Mouse (Mus musculus): ENCODE measurements around the gene Cdipt. TPM values are rescaled to one million over a fixed set of nuclear protein-coding genes. Genes with fewer than 3 reads are reported as not detected.

The Cdipt gene
- polyA plus RNA-seq, 1 experiment from 2014 or later, result 63.0 TPM

DNA sequence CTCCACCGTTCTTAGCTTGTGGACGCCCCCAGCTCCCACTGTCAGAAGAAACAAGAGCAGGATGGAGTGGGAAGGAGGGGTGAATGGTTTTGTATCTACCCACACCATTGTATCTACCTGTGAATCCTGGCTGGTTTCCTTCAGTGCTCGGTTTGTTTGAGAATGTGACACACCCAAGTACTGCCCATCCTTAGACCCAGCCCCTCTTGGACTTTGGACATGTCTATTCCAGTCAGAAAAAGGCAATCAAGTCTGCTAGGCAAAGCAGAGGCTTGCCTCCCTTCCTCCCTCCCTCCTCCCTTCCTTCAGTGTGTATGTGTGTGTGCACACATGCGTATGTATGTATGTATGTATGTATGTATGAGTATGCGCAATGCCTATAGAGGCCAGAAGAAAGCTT lies 27.9 kb downstream of the Cdipt start:
- 89% methylated on average over 5 of the region's 5 CpGs for WGBS (ENCODE audit: insufficient replicate concordance)
- peaks cover 6% of the 10 kb centered on the region; the same call in 1 of the 2 replicates for H3K4me1 ChIP-seq (ENCODE audit: control insufficient read depth, insufficient read depth, low read length)
- H3K27me3 ChIP-seq (ENCODE audit: control insufficient read depth, insufficient read depth, low read length), result no peaks in the 10 kb centered on the region
- no peak overlapping the region for H3K9ac ChIP-seq (ENCODE audit: low read depth, low read length)
- H3K4me2 ChIP-seq, result no peak overlapping the region
- ATAC-seq (replicated peaks; ENCODE audit: insufficient number of reproducible peaks, low FRiP score, low TSS enrichment), result no peak
- H3K36me3 ChIP-seq (ENCODE audit: control insufficient read depth, insufficient read depth, low read length), result no peaks in the 10 kb centered on the region
- no peaks in the 10 kb centered on the region for H3K9me3 ChIP-seq (replicated peaks; ENCODE audit: control insufficient read depth, low read length)
- H3K4me3 ChIP-seq (ENCODE audit: low read depth, low read length), result no peak overlapping the region
- no peak overlapping the region for H3K27ac ChIP-seq (ENCODE audit: low read depth, low read length)

DNA sequence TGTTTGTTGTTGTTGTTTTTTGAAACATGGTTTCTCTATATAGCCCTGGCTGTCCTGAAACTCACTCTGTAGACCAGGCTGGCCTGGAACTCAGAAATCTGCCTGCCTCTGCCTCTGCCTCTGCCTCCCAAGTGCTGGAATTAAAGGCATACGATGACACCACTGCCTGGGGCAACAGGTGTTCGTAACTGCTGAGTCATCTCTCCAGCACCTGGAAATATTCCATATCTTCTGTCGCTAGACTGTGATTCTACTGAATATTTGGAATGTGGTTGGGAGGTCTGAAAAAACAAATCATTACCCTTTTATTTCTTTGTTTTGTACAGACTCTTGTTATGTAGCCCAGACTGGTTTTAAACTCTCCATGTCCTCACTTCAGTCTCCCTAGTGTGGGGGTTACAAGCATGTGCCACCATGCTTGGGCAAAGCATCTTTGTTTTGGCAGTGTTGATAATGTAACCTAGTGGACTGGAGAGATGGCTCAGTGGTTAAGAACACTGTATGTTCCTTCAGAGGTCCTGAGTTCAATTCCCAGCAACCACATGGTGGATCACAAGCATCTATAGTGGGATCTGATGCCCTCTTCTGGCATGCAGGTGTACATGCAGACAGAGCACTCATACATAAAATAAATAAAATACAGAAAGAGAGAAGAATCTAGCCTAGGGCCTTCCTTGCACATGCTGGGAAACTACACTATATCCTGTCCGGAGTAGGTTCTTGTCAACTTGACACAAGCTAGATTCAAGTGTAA lies 28.6 kb downstream of the Cdipt start:
- no peak overlapping the region for H3K4me3 ChIP-seq (ENCODE audit: low read depth, low read length)
- 81% methylated on average over 4 of the region's 4 CpGs for WGBS (ENCODE audit: insufficient replicate concordance)
- H3K4me2 ChIP-seq, result no peak overlapping the region
- no peaks in the 10 kb centered on the region for H3K9me3 ChIP-seq (replicated peaks; ENCODE audit: control insufficient read depth, low read length)
- peaks cover 9% of the 10 kb centered on the region; the same call in 1 of the 2 replicates for H3K4me1 ChIP-seq (ENCODE audit: control insufficient read depth, insufficient read depth, low read length)
- no peaks in the 10 kb centered on the region for H3K36me3 ChIP-seq (ENCODE audit: control insufficient read depth, insufficient read depth, low read length)
- H3K27me3 ChIP-seq (ENCODE audit: control insufficient read depth, insufficient read depth, low read length), result no peaks in the 10 kb centered on the region
- H3K9ac ChIP-seq (ENCODE audit: low read depth, low read length), result no peak overlapping the region
- ATAC-seq (replicated peaks; ENCODE audit: insufficient number of reproducible peaks, low FRiP score, low TSS enrichment), result no peak
- no peak overlapping the region for H3K27ac ChIP-seq (ENCODE audit: low read depth, low read length)

DNA sequence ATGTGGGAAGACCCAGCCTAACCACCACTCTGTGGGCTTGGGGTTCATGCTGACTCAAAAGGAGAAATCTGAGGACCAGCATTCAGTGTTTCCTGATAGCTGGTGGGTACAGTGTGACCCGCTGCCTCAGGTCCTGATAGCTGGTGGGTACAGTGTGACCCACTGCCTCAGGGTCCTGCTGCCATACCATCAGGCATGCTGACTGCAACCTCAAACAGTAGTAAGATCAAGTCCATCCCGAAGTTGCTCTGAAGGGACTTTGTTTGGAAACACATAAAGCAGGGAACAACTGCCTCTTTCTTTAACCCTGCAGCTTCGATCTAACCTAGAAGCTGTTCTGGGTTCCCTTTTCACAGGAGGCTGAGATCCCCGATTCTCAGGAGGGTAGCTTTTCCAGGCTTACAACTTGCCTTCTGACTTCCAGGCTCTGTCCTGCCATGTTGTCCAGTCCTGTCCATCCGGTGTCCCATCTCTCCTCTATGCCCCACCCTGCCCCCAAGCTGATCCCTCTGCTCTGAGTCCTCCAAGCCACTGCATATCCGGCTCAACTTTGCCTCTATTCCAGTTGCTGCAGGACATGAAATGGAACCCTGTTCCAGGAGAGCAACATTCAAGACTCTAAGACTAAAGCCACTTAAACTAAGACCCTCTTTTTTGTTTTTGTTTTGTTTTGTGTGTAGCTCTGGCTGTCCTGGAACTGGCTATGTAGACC lies 31.8 kb downstream of the Cdipt start:
- H3K36me3 ChIP-seq (ENCODE audit: control insufficient read depth, insufficient read depth, low read length), result no peaks in the 10 kb centered on the region
- no peak overlapping the region for H3K4me3 ChIP-seq (ENCODE audit: low read depth, low read length)
- H3K9ac ChIP-seq (ENCODE audit: low read depth, low read length), result 0 out of 2 replicates have a peak overlapping the region, but pooled peaks have one; percentile 10
- peaks cover 9% of the 10 kb centered on the region; the same call in 1 of the 2 replicates for H3K4me1 ChIP-seq (ENCODE audit: control insufficient read depth, insufficient read depth, low read length)
- H3K9me3 ChIP-seq (replicated peaks; ENCODE audit: control insufficient read depth, low read length), result no peaks in the 10 kb centered on the region
- WGBS (ENCODE audit: insufficient replicate concordance), result 82% methylated on average over 6 of the region's 6 CpGs
- no peak for ATAC-seq (replicated peaks; ENCODE audit: insufficient number of reproducible peaks, low FRiP score, low TSS enrichment)
- H3K4me2 ChIP-seq, result no peak overlapping the region
- H3K27ac ChIP-seq (ENCODE audit: low read depth, low read length), result no peak overlapping the region
- no peaks in the 10 kb centered on the region for H3K27me3 ChIP-seq (ENCODE audit: control insufficient read depth, insufficient read depth, low read length)

DNA sequence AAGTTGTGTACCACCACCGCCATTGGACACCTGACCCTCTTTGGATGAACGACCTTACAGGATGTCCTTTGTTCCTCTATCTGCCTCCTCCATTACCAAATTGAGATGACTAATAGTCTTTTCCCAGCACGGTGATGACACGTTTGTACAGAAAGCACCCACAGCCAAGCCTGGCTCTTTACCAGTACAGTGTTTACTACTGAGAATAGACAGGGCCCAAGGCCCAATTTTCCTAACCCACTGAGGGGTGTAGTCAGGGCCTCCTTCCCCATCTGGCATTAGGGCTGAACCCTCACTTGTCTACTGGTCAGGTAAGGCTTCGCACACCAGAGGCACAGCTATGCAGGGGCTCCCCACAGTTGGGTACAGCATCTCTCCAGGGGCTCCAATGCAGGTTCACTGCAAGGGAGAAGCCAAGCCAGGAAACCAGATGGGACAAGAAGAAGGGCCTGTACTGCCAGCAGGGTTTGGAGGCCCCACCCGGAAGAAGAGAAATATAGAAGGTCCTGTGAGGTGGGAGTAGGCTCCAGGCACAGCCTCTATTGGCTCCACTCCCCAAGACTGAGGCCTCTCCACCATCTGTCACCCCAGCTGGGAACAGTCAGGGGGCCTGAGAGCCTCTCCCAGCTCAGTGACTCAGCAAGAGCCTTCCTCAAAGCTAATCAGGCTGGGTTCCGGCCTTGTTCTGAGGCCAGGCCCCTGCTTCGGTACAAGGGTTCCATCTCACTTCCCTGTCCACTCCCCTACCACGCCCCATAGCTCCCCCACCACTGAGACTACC lies 32.7 kb downstream of the Cdipt start:
- 0 out of 2 replicates have a peak overlapping the region, but pooled peaks have one; percentile 16 for H3K9ac ChIP-seq (ENCODE audit: low read depth, low read length)
- peak overlapping the region; percentile 50 for H3K27ac ChIP-seq (ENCODE audit: low read depth, low read length)

DNA sequence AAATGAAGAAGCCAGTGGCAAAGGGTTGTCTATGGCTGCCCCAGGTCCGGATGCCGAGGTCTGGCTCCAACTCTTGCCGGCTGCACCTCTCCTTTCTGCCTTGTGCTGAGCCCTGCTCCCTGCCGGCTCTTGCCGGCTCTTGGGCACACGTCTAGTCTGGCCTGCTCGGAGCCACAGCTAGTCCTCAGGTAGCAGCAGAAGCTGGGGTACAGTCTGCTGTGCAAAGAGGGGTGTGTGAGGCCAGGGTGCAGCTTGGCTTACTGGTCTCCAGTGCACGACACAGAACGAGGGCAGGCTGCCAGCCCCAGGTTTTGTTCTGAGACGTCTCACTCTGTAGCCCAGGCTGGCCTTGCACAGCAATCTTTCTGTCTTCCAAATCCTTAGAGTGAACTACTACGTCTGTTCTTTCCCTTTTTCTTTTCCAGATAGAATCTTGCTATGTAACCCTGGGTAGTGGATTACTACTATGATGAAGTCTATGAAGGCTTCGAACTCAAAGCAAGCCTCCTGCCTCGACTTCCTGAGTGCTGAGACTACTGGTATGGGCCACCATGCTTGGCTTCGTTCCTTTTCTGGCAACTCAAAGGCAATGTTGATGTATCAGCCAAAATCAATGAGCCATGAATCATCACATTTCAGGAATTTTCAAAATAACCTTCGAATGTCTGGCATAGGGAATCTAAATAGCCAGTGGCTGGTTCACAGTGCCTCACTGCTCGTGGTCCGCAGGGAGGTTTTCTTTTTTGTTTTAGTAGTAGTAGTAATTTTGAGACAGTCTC lies 33.8 kb downstream of the Cdipt start:
- WGBS (ENCODE audit: insufficient replicate concordance), result 84% methylated on average over 17 of the region's 17 CpGs
- H3K9me3 ChIP-seq (replicated peaks; ENCODE audit: control insufficient read depth, low read length), result no peaks in the 10 kb centered on the region
- peak overlapping the region; percentile 50 for H3K27ac ChIP-seq (ENCODE audit: low read depth, low read length)
- no peak for ATAC-seq (replicated peaks; ENCODE audit: insufficient number of reproducible peaks, low FRiP score, low TSS enrichment)
- H3K4me3 ChIP-seq (ENCODE audit: low read depth, low read length), result no peak overlapping the region
- no peak overlapping the region for H3K4me2 ChIP-seq
- H3K9ac ChIP-seq (ENCODE audit: low read depth, low read length), result no peak overlapping the region
- peaks cover 3% of the 10 kb centered on the region; the same call in 1 of the 2 replicates for H3K36me3 ChIP-seq (ENCODE audit: control insufficient read depth, insufficient read depth, low read length)
- no peaks in the 10 kb centered on the region for H3K27me3 ChIP-seq (ENCODE audit: control insufficient read depth, insufficient read depth, low read length)
- H3K4me1 ChIP-seq (ENCODE audit: control insufficient read depth, insufficient read depth, low read length), result peaks cover 14% of the 10 kb centered on the region

More for the DNA sequence above, 32.7 kb downstream of the Cdipt start:
- H3K9me3 ChIP-seq (replicated peaks; ENCODE audit: control insufficient read depth, low read length), result no peaks in the 10 kb centered on the region
- H3K27me3 ChIP-seq (ENCODE audit: control insufficient read depth, insufficient read depth, low read length), result no peaks in the 10 kb centered on the region
- peak; percentile 82 for ATAC-seq (replicated peaks; ENCODE audit: insufficient number of reproducible peaks, low FRiP score, low TSS enrichment)
- peaks cover 3% of the 10 kb centered on the region; the same call in 1 of the 2 replicates for H3K36me3 ChIP-seq (ENCODE audit: control insufficient read depth, insufficient read depth, low read length)
- H3K4me2 ChIP-seq, result no peak overlapping the region
- 37% methylated on average over 9 of the region's 9 CpGs for WGBS (ENCODE audit: insufficient replicate concordance)
- no peak overlapping the region for H3K4me3 ChIP-seq (ENCODE audit: low read depth, low read length)
- H3K4me1 ChIP-seq (ENCODE audit: control insufficient read depth, insufficient read depth, low read length), result peaks cover 9% of the 10 kb centered on the region; the same call in 1 of the 2 replicates

DNA sequence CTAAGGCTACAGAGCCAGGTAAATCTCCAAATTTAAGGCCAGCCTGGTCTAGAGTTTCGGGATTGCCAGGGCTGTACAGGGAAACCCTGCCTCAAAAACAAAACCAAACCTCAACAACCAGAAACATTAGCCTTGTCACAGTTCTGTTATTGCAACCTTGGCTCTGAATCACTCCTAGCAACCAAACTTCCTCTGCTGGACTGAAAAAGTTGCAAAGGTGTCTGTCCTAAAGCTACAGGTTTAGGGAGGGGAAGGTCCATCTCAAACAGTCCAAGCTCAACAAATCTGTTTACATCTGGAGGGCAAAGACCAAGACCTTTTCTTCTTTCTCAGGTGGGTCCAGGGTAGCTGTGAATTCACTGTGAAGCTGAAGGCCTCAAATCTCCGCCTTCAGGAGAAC lies 35.3 kb downstream of the Cdipt start:
- Histone ChIP-seq H3K27me3 (ENCODE audit: control insufficient read depth, insufficient read depth, low read length) (no peaks in the 10 kb centered on the region), H3K4me1 (ENCODE audit: control insufficient read depth, insufficient read depth, low read length) (peaks cover 30% of the 10 kb centered on the region), H3K9ac (ENCODE audit: low read depth, low read length) (no peak overlapping the region), H3K9me3 (replicated peaks; ENCODE audit: control insufficient read depth, low read length) (no peaks in the 10 kb centered on the region), H3K36me3 (ENCODE audit: control insufficient read depth, insufficient read depth, low read length) (peaks cover 6% of the 10 kb centered on the region), H3K4me2 (no peak overlapping the region), H3K27ac (ENCODE audit: low read depth, low read length) (no peak overlapping the region), H3K4me3 (ENCODE audit: low read depth, low read length) (no peak overlapping the region)
- 93% methylated on average over 2 of the region's 2 CpGs for WGBS (ENCODE audit: insufficient replicate concordance)
- no peak for ATAC-seq (replicated peaks; ENCODE audit: insufficient number of reproducible peaks, low FRiP score, low TSS enrichment)

DNA sequence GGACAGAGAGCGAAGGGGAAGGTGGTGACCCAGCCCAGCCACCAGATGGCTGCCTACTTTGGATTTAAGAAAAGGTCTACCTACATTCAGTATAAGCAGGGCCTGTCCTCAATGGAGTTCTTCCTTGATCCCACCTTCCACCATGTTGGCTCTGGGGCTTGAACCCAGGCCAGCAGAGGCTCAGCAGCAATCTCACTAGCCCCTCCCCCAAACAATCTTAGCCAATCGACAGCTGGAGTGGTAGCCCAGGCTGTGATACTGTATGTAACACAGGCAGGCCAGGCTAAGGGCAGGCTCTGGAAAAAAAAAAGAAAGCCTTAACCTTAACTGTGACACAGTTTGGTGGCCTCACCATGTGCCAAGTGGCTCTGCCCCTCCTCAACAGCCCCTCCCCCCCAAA lies 36.0 kb downstream of the Cdipt start:
- H3K36me3 ChIP-seq (ENCODE audit: control insufficient read depth, insufficient read depth, low read length), result peaks cover 6% of the 10 kb centered on the region
- ATAC-seq (replicated peaks; ENCODE audit: insufficient number of reproducible peaks, low FRiP score, low TSS enrichment), result no peak
- H3K4me1 ChIP-seq (ENCODE audit: control insufficient read depth, insufficient read depth, low read length), result peaks cover 30% of the 10 kb centered on the region
- no peak overlapping the region for H3K4me2 ChIP-seq
- WGBS (ENCODE audit: insufficient replicate concordance), result 81% methylated on average over 2 of the region's 2 CpGs
- H3K9ac ChIP-seq (ENCODE audit: low read depth, low read length), result no peak overlapping the region
- no peak overlapping the region for H3K27ac ChIP-seq (ENCODE audit: low read depth, low read length)
- no peak overlapping the region for H3K4me3 ChIP-seq (ENCODE audit: low read depth, low read length)
- H3K9me3 ChIP-seq (replicated peaks; ENCODE audit: control insufficient read depth, low read length), result no peaks in the 10 kb centered on the region
- no peaks in the 10 kb centered on the region for H3K27me3 ChIP-seq (ENCODE audit: control insufficient read depth, insufficient read depth, low read length)

DNA sequence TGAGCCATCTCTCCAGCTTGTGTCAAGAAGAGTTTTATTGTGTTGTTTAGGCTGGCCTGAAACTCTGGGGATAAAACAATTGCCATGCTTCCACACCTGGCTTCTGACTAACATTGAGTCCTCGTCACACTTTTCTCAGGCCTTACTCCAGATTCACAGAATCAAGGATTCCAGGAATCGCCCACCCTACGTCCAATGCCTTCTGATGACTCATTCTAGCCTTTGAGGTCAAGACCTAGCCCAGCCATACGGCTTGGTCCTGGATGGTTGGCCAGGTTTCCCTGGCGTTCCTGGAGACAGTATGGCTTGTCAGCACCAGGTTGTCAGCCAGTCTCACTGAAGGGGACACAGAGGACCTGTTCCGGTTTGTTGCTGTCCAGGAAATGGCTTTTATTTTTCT lies 36.7 kb downstream of the Cdipt start:
- 78% methylated on average over 6 of the region's 6 CpGs for WGBS (ENCODE audit: insufficient replicate concordance)
- Histone ChIP-seq H3K4me3 (ENCODE audit: low read depth, low read length) (no peak overlapping the region), H3K27ac (ENCODE audit: low read depth, low read length) (no peak overlapping the region), H3K4me1 (ENCODE audit: control insufficient read depth, insufficient read depth, low read length) (peaks cover 30% of the 10 kb centered on the region), H3K27me3 (ENCODE audit: control insufficient read depth, insufficient read depth, low read length) (no peaks in the 10 kb centered on the region), H3K9ac (ENCODE audit: low read depth, low read length) (no peak overlapping the region), H3K4me2 (no peak overlapping the region), H3K36me3 (ENCODE audit: control insufficient read depth, insufficient read depth, low read length) (peaks cover 6% of the 10 kb centered on the region), H3K9me3 (replicated peaks; ENCODE audit: control insufficient read depth, low read length) (no peaks in the 10 kb centered on the region)
- ATAC-seq (replicated peaks; ENCODE audit: insufficient number of reproducible peaks, low FRiP score, low TSS enrichment), result no peak

All from heart, embryonic 11.5 days (tissue).